Mouse (Mus musculus) urinary bladder, adult 2 months (tissue): Measurements from ENCODE around the gene Izumo1r. TPM values are rescaled to one million over a fixed set of nuclear protein-coding genes. Genes with fewer than 3 reads are reported as not detected.
"Not testable (repeated sequence)": the region's sequence is repeated elsewhere in the genome, so short reads cannot be mapped to it uniquely, and the experiment has no call there.

Experiments
- DNase-seq: peaks from one replicate; pipeline ENCODE4 v3.0.0; 2022; ENCODE audit warnings: low spot score
- polyA plus RNA-seq: library from polyadenylated mRNA; depleted of rRNA; stranded (reverse); fragments of >200 nt; gene quantifications from 2 replicates; pipeline ENCODE4 v1.2.3, GENCODE M21; 2012

Gene Izumo1r
- polyA plus RNA-seq, 1 experiment = 0.14 TPM

GRCm38 (mm10) chr9:14904741-14905475, 1.2 kb upstream of the Izumo1r start:
- no peak for DNase-seq

GRCm38 (mm10) chr9:14903006-14903405, 743 bp downstream of the Izumo1r start:
- no peak for DNase-seq

GRCm38 (mm10) chr9:14902416-14902815, 1.3 kb downstream of the Izumo1r start:
- DNase-seq = no peak

GRCm38 (mm10) chr9:14901757-14902156, 2.0 kb downstream of the Izumo1r start:
- DNase-seq = no peak

- no peak for DNase-seq
These were observed 6.6 kb downstream of the Izumo1r start for GRCm38 (mm10) chr9:14897102-14897501.

- no peak for DNase-seq
These were observed 8.4 kb downstream of the Izumo1r start for GRCm38 (mm10) chr9:14895237-14895835.

- DNase-seq = no peak
These were observed 9.1 kb downstream of the Izumo1r start for GRCm38 (mm10) chr9:14894628-14895027.

- DNase-seq = no peak
These were observed 10.4 kb downstream of the Izumo1r start for GRCm38 (mm10) chr9:14893388-14893787.

GRCm38 (mm10) chr9:14891891-14892290, 11.9 kb downstream of the Izumo1r start:
- no peak for DNase-seq

GRCm38 (mm10) chr9:14890699-14891098, 13.1 kb downstream of the Izumo1r start:
- no peak for DNase-seq

- no peak for DNase-seq
These were observed 15.1 kb downstream of the Izumo1r start for GRCm38 (mm10) chr9:14888671-14889070.

- DNase-seq = no peak
These were observed 15.9 kb downstream of the Izumo1r start for GRCm38 (mm10) chr9:14887787-14888382.

GRCm38 (mm10) chr9:14885954-14886353, 17.8 kb downstream of the Izumo1r start:
- no peak for DNase-seq

GRCm38 (mm10) chr9:14885151-14885550, 18.6 kb downstream of the Izumo1r start:
- DNase-seq = no peak

GRCm38 (mm10) chr9:14884641-14885040, 19.1 kb downstream of the Izumo1r start:
- DNase-seq = no peak

- not testable (repeated sequence) for DNase-seq
These were observed 27.2 kb downstream of the Izumo1r start for GRCm38 (mm10) chr9:14876566-14876965.

GRCm38 (mm10) chr9:14875743-14876507, 27.8 kb downstream of the Izumo1r start:
- no peak for DNase-seq

GRCm38 (mm10) chr9:14872181-14872930, 31.4 kb downstream of the Izumo1r start:
- no peak for DNase-seq

GRCm38 (mm10) chr9:14871536-14871935, 32.2 kb downstream of the Izumo1r start:
- no peak for DNase-seq

GRCm38 (mm10) chr9:14870802-14871201, 32.9 kb downstream of the Izumo1r start:
- DNase-seq = no peak

- DNase-seq = no peak
These were observed 33.4 kb downstream of the Izumo1r start for GRCm38 (mm10) chr9:14870377-14870776.

- no peak for DNase-seq
These were observed 35.4 kb downstream of the Izumo1r start for GRCm38 (mm10) chr9:14868326-14868725.
